Mouse (Mus musculus): ENCODE measurements at regions not wholly inside any gene's neighbourhood (a gene's known extent, or its start where the extent isn't known, plus 50 kb on each side); places are given as distances from the start of the nearest gene placed in this dataset.
A peak's percentile ranks its signal among the peaks of the same experiment; 100 is the strongest.

GRCm38 (mm10) chr13:37104410-37105294, 54.6 kb upstream of the F13a1 start:
- Histone ChIP-seq H3K4me2 (no peak overlapping the region), H3K9ac (replicated peaks) (no peak overlapping the region), H3K27ac (replicated peaks) (no peak overlapping the region), H3K4me1 (peaks cover 15% of the 10 kb centered on the region), H3K9me3 (replicated peaks) (no peaks in the 10 kb centered on the region), H3K4me3 (replicated peaks) (no peak overlapping the region), H3K36me3 (no peaks in the 10 kb centered on the region), H3K27me3 (replicated peaks) (no peaks in the 10 kb centered on the region)
- no peak for ATAC-seq (ENCODE audit: low FRiP score)
- WGBS: 32% methylated on average over 9 of the region's 9 CpGs

GRCm38 (mm10) chr13:37103741-37104296, 53.8 kb upstream of the F13a1 start:
- Histone ChIP-seq H3K36me3 (no peaks in the 10 kb centered on the region), H3K4me2 (peak overlapping the region; percentile 34), H3K4me3 (replicated peaks) (no peak overlapping the region), H3K9me3 (replicated peaks) (no peaks in the 10 kb centered on the region), H3K27me3 (replicated peaks) (no peaks in the 10 kb centered on the region), H3K4me1 (peaks cover 15% of the 10 kb centered on the region), H3K27ac (replicated peaks) (peak overlapping the region; percentile 4; the same call in 1 of the 2 replicates), H3K9ac (replicated peaks) (no peak overlapping the region)
- ATAC-seq (ENCODE audit: low FRiP score): peak; percentile 60
- 14% methylated on average over 6 of the region's 6 CpGs for WGBS

- H3K36me3 ChIP-seq: no peaks in the 10 kb centered on the region
- ATAC-seq (ENCODE audit: low FRiP score): no peak
- no peak overlapping the region for H3K9ac ChIP-seq (replicated peaks)
- 88% methylated on average over 4 of the region's 4 CpGs for whole genome bisulfite sequencing
- no peak overlapping the region for H3K4me2 ChIP-seq
- H3K27ac ChIP-seq (replicated peaks): no peak overlapping the region
- H3K4me1 ChIP-seq: peaks cover 15% of the 10 kb centered on the region
- no peaks in the 10 kb centered on the region for H3K9me3 ChIP-seq (replicated peaks)
- no peaks in the 10 kb centered on the region for H3K27me3 ChIP-seq (replicated peaks)
- H3K4me3 ChIP-seq (replicated peaks): no peak overlapping the region
Measured at GRCm38 (mm10) chr13:37101755-37102154, 51.7 kb upstream of the F13a1 start.
